Mouse (Mus musculus): ENCODE measurements around the gene Sfxn4. TPM values are rescaled to one million over a fixed set of nuclear protein-coding genes. Genes with fewer than 3 reads are reported as not detected.
"Not testable (repeated sequence)": the region's sequence is repeated elsewhere in the genome, so short reads cannot be mapped to it uniquely, and the experiment has no call there.

The Sfxn4 gene
- polyA plus RNA-seq (2012; rRNA removed), result 17.1 and 18.6 TPM in 2 replicates

DNA sequence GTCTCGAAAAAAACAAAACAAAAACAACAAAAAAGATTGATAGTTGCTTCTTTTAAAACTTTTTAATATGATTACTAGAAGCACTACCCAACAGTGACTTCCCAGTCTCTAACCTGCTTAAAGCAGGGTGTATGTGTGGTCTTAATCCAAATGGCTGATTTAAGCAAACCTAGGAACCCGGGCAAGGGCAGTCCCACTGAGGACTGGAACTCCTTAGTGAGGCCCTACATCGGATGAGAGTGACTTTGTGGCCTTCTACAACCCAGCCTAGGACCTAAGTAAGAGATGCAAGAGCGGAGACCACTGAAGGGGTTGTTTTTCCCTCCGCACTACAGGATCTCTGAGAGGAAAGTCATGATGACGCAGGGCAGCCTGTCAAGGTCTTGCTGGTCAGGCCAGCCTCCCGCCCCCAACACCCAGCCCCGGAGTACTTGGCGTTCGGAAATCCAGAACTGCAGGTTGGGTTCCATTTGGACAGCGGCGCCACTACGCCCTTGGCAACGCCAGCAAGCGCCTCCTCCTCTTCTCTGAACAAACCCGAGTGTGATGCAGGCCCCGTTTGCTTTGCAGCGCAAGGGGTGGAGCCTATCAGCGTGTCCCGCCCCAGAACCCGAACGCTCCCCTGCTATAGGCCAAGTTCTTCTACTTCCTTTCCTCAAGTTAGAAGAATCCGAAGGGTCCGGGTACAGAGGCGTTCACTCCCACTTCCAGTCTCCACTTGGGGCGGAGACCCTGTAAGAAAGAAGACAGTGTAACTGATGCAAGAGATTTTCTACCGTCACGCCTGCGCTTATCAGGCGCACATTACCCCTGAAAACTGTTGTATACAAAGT is at the start of gene Sfxn4:
Gene Sfxn4 (minus strand): TSS at position 612 of the 833 bp plus-strand sequence.
- peak; percentile 93 to 95 for DNase-seq (ENCODE audit: extremely low spot score in 1 of 2, low spot score in 1 of 2)

DNA sequence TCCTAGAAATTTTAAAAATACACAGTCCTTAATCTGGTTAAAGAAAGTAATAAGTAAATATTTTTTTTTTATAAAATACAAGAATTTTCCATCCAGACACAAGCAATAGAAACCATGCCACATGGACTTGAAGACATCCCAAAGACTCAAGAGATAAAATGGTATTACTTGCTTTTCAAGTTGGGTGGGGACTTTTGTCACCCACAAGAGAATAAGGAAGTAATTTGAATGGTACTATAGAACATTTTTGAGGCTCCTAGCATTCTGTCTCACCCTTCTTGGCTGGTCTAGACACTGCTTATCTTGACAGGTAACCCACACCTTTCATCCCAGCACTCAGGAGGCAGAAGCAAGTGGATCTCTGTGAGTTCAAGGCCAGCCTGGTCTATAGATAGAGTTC is 49.0 kb upstream of the Sfxn4 start:
- no peak for DNase-seq (ENCODE audit: extremely low spot score in 1 of 2, low spot score in 1 of 2)

DNA sequence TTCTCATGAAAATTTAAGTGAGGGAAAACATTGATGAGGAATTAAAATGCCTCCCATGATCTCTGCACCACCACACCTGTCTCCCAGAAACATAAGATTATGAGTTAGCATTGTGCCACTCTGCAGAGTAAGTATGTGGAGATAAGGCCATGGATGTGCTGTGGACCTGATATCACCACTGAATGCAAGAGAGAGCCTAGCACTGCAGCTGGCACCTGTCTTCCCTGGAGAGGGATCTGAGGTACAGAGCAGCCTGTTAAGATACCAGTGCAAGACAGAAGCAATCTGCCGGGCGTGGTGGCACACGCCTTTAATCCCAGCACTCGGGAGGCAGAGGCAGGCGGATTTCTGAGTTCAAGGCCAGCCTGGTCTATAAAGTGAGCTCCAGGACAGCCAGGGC is 44.2 kb upstream of the Sfxn4 start:
- DNase-seq (ENCODE audit: extremely low spot score in 1 of 2, low spot score in 1 of 2), result no peak

DNA sequence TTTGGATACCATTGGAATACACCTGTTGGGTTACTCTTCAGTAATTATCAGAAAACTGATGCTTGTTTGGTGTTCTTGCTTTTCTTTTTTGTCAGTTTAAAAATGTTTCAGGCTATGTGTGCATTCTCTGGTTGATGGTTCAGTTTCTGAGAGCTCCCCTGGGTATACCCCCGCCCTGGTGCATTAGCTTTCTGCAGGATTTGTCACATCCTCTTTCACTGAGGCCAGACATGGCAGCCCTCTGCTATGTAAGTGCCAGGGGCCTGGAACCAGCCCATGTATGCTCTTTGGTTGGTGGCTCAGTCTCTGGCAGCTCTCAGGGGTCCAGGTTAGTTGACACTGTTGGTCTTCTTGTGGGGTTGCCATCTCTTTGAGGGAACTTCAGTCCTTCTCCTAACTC is 42.7 kb upstream of the Sfxn4 start:
- DNase-seq (ENCODE audit: extremely low spot score in 1 of 2, low spot score in 1 of 2), result no peak

DNA sequence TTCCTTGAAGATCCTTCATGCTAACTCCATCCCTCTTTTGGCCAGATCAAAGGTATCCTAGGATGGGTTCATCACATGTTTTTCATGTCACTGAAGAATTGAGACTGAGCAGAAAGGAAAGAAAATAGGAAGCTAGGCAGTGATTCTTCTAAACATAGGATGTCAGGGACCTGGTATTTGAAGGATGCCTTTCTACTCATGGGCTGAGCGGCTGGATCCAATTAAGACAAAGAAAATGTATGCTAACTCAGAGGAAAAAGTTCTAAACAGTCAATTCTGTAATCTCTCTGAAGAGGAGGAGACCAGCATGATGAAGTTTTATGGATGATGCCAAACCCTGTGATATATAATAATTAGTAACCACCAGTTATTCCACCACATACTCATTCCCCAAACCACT is 41.9 kb upstream of the Sfxn4 start:
- no peak for DNase-seq (ENCODE audit: extremely low spot score in 1 of 2, low spot score in 1 of 2)

DNA sequence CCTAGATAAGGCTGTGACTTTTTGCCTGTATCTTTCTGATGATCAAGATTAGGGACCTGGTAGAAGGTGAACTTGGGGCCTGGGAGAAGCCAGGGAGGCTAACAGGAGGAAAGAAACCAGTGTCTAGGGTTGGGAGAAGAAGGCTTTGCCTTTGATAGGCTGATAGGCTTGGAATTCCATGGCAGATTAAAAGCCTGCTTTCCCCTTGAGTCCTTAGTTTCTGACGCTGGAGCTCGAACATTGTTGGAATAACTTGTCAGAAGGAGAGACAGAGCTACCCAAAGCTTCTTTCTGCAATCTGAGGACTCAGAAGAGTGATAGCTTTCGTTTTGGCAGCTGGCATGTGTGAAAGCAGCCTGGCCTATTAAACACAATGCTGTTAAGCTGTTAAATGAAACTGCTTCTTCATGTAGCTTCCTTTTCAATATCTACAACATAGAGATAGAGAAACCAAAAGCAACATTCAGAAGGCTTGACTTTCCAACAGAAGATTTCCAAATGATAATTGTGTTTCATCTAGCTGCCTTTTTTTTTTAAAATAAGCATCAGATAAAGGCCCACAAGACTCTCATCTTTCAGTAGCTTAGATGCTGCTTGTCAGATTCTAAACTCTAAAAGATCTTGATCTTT is 34.1 kb upstream of the Sfxn4 start:
- DNase-seq (ENCODE audit: extremely low spot score in 1 of 2, low spot score in 1 of 2), result no peak

DNA sequence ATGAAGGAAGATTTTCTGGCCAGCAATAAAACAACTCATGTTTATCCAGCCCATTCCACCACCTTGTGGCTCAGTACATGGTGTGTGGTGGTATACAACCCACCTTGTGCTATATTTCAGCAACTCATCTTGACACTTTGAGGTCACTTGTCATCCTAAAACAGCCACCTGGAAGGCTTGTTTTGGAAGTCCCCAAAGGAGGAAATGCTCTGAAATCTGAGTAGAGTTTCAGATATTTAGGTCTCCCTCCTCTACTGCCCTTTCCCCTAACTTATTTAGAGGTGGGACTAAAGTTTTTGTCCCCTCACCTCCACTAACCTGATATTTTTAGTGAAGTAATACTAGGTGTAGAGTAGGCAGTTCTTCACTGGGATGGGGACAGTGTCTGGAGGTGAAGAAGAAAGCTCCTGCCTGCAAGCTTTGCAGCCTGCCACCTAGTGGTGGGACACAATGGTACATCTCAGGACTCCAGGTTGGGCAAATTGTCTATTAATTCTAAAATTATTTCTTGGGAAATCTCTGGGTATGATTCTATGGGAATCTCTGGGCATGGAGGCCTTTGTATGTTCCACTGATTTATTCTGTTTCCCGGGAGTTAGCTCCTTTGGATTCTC is 30.8 kb upstream of the Sfxn4 start:
- peak in 1 of 2 experiments; percentile 74 for DNase-seq (ENCODE audit: extremely low spot score in 1 of 2, low spot score in 1 of 2)

DNA sequence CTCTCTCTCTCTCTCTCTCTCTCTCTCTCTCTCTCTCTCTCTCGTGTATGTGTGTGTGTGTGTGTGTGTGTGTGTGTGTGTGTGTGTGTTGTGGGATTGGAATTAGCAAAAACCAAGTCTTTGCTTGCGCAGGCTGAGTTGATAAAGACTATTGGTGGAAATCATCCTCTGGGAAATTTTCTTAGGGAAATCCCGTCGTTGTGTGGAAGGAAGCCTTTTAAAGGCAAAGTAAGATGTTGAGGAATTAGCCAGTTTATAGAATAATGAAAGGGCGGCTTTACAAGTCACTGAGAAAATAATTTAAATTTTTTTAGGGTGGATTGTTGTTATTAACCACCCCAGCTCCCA is 29.8 kb upstream of the Sfxn4 start:
- no peak for DNase-seq (ENCODE audit: extremely low spot score in 1 of 2, low spot score in 1 of 2)

DNA sequence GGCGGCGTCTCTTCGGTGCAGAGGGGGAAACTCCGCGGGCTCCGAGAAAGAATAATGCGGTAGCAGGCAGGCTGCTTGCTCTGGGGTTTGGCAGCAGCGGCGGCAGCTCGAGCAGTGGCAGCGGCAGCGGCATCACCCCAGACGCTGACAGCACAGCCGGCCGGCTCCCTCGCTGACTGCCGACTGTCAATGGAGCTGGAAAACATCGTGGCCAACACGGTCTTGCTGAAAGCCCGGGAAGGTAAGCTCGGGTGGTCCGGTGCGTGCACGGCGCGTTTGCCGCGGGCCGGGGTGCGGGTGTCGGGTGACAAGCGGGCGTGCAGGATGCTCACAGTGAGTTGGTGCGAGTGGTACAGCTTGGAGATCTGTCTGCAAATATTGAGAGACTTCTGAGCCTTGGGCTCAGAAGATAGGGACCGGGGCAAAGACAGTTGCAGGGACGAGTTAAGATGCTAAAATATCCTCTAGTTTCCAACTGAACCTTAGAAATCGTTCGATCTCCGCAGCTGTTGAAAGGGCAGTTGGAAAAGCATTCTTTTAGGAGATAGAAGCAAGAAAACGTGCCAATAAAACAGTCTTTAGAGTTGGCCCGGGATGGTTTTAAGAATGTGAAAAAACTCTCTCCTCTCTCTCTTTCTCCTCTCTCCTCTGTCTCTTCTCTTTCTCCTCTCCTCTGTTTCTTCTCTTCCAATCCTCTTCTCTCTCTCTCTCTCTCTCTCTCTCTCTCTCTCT is 29.3 kb upstream of the Sfxn4 start:
- DNase-seq (ENCODE audit: extremely low spot score in 1 of 2, low spot score in 1 of 2), result peak in 1 of 2 experiments; percentile 14

DNA sequence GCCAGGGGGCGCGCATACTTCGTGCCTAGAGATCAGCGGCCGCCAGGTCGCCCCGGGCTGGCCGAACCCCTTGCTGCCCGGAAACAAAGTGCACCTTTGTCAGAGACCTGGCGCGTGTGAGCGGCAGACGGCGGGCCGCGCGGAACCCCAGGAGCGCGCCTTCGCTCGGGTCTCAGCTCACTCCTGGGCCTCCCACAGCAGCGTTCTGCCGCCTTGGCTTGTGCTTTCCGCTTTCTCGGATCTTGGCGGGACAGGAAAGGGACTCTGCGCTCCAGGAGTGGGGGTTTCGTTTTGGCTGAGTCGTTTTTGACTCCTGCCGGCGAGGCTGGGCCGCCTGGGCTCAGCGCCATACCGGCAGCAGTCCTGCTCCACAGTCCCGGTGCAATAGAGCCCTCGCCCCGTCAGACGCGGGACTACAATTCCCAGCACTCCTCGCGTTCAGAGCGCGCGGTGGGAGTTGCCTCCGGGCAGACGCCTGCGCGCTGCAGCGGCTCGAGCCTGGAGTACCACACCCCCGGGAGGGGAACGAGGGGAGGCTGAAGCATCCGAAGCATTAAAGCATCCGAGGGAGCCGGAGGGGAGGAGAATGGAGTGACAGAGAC is 28.5 kb upstream of the Sfxn4 start, which contains the start of gene Grk5:
Gene Grk5 (plus strand): TSS at position 36 of the 602 bp plus-strand sequence.
- peak; percentile 92 to 96 for DNase-seq (ENCODE audit: extremely low spot score in 1 of 2, low spot score in 1 of 2)

DNA sequence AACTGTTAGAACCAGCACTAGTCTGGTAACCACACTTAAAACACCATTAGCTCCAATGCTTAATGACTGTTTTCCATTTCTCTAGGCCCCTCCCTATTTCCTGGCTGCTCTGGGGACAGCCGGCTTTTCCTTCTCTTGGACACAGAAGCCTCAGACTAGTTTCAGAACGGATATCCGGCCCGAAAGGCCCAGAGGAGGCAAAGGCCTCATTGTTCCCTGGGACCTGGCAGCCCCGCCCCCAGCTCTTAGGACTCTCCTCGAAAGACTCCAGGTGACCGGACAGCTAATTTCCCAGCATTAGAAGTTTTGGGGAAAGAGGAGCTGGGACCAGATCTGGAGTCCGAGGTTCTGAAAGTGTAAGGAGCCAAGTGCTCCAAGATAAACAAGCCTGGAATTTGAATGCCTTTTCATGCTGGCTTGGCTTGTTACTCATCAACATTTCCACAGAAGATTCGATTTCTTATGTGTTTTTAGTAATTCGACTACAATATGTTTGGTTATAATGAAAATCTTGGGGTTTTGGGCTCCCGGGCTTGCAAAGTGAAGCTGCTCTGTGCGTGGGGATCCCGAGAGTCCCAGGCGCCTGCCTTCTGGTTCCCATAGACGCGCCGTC is 27.9 kb upstream of the Sfxn4 start:
- DNase-seq (ENCODE audit: extremely low spot score in 1 of 2, low spot score in 1 of 2), result no peak

DNA sequence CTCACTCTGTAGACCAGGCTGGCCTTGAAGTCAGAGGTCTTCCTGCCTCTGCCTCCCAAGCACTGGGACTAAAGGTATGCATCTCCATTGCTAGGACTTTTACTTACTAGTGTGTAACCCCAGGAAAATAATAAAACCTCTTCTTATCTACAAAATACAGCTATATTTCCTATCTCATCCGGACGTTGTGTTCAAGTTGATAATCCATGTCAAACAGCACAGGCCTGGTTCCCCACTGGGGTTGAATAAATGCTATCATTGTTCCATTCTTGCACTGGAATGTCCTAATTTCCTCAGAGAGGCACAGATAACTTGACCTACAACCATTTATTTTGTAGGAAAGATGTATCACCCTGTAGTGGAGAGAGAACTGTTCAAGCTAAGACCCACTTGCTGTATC is 26.4 kb upstream of the Sfxn4 start:
- DNase-seq (ENCODE audit: extremely low spot score in 1 of 2, low spot score in 1 of 2), result no peak

DNA sequence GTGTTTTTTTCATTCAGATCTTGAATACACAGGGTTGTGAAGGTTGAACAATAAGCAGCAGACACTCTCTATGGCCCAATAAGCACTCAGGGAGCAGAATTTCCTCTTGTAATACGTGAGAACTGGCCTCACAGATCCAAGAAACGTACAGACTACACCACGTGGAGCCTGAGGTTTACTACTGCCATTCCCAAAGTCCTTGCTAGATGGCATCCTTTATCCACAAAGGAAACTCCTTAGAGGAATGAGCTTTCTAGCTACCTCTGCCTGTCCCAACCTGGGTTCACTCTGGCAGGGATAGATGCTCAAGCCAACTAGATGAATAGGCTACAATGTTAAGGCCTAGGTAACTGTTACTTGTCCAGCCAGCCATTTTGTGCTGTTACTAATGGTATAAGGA is 21.9 kb upstream of the Sfxn4 start:
- peak; percentile 28 to 79 for DNase-seq (ENCODE audit: extremely low spot score in 1 of 2, low spot score in 1 of 2)

DNA sequence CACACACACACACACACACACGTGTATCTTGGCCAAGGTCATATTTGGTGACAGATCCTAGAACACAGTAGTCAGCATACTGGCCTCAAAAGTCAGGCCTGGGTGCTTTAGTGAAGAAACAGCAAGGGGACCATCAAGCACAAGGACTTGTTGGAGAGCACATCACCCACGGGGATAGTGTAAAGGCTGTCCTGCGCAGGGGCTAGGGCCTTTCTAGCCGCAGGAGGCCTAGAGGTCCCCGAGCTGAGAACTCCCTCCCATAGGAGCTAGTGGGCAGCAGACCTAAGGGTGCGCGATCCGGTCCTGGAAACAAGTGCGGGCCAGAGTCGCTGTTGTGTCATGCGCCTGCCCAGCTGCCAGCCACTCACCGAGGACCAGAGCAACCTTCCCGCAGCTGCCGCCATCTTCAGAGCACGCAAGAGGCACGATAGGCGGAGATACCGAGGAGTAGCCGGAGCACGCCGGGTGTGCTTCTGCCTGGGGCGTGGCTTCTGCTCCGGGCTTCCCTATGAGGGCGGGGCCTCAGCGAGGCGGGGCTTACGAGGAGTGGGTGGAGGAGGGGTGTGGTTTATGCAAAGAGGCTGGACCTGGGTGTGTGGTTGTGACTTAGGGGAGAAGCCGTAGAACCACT is 12.9 kb upstream of the Sfxn4 start, which contains the start of gene Prdx3:
Gene Prdx3 (minus strand): TSS at position 493 of the 631 bp plus-strand sequence.
- DNase-seq (ENCODE audit: extremely low spot score in 1 of 2, low spot score in 1 of 2), result peak; percentile 92 to 96

DNA sequence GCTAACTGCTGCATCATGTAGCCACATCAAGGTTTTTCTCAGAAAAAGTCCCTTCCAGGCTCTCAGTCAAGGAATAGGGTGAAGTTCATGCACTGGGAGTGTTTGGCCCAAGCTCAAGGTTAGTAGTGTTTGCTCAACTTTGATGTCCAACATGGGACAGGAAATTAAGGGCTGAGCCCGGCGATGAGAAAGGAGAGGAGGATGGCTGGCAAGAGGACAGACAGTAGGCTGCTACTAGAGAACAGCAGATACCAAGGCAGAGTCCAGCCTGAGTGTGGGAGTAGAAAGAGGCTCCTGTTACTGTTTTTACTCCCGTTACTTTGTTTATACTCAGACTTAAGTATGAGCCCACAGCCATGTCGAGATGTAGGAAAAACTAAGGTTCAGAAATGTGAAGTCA is 12.2 kb upstream of the Sfxn4 start:
- DNase-seq (ENCODE audit: extremely low spot score in 1 of 2, low spot score in 1 of 2), result peak; percentile 14 to 37

DNA sequence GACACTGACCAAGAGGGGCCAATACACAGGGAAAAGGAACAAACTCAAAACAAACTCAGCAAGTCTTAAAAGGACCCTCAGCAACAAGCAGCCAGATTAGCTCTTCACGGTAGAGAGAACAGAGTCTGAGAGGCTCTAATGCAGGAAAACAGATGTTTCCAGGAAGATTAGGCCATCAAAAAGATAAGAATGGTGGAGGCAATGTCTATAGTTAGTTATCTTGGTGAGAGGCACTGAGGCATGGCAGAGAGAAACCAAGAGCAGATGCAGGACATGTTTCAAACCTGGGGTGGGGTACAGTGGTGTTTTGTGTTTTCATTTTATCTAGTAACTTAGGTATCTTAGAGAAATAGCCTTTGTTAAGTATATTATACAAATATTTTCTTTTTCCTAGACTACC is 11.0 kb upstream of the Sfxn4 start:
- no peak for DNase-seq (ENCODE audit: extremely low spot score in 1 of 2, low spot score in 1 of 2)

DNA sequence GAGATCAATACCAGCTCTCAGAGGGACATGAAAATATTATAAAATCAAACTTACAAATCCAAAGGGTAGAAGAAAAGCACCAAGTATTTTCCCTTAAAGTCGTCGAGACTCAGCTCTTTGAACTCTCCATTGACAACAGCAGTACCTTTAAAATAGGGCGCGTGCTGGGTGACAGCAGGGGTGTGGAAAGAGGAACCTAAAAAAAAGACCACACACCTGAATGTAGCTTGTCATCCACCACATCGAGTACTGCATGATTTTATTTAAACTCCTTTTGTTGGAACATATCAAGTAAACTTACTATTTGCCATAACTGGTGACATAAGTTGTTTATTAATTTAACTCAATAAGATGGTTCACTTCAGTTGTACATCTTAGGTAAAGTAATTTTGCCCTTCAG is 10.1 kb upstream of the Sfxn4 start:
- DNase-seq (ENCODE audit: extremely low spot score in 1 of 2, low spot score in 1 of 2), result no peak

DNA sequence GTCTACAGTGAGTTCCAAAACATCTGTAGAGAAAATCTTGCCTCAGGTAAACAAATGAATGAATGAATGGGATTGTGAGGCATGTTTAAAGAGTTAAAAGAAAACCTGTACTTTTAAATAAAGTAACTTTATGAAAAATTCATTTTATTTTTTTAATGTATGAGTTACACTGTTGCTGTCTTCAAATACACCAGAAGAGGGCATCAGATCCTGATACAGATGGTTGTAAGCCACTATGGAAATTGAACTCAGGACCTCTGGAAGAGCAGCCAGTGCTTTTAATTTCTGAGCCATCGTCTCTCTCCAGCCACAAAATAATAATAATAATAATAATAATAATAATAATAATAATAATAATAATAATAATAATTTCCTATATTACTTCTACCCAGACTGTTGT is 9.2 kb upstream of the Sfxn4 start:
- no peak for DNase-seq (ENCODE audit: extremely low spot score in 1 of 2, low spot score in 1 of 2)

DNA sequence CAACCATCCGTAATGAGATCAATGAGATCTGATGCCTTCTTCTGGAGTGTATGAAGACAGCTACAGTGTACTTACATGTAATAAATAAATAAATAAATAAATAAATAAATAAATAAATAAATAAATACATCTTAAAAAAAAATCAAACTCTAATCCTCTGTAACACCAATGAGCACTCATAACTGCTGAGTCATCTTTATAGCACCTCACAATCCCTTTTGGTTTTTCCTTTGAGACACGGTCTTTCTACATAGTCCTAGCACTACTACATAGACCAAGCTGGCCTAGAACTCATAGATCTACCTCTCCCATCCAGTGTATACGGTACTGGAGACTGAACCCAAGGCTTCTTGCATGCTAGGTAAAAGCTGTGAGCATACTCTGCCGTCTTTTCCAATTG is 4.9 kb upstream of the Sfxn4 start:
- DNase-seq (ENCODE audit: extremely low spot score in 1 of 2, low spot score in 1 of 2), result not testable (repeated sequence)

DNA sequence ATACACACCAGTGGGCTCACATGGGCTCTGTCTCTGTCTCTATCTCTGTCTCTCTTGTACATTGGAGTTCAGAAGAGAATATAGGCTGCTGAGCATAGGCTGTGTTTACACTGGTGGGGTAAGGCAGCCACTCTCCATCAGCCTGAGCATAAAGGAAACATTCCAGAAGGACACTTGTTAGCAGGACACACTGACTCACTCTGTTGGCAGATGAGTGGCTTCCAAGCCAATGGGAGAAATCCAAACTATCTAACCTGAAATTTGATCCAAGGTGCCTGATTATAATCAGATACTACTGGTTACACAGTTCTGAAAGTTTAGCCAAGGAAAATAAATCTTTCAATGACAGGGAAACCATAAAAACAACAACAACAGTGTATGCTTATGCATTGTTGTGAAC is 15.5 kb downstream of the Sfxn4 start:
- no peak for DNase-seq (ENCODE audit: extremely low spot score in 1 of 2, low spot score in 1 of 2)
